9 mouse cellular contexts compared by ENCODE assay signal in genomic region chr11:98000378-98001140, GRCm38 (mm10). TPM values are rescaled to one million over a fixed set of nuclear protein-coding genes. Genes with fewer than 3 reads are reported as not detected.
A peak's percentile ranks its signal among the peaks of the same experiment; 100 is the strongest.
DNase-seq lines count a peak whose midpoint lies in the region.
"Had no signal": no experiment of that assay in that cellular context is flagged by ENCODE, and none has a peak within 500 bp of the region (broad histone marks: within the 10 kb centered on the region; RNA-seq: fewer than 3 reads in every experiment).

No protein-coding gene starts in this region.

- peak; percentile 51 for DNase-seq in testis, postnatal 14 days (ENCODE audit: low spot score)
- DNase-seq in testis, postnatal 10 days (ENCODE audit: low spot score): no peak
- DNase-seq in induced T-regulatory cell, adult 2 months (ENCODE audit: low read depth): peak; percentile 94
- DNase-seq in spleen, postnatal 36 days (ENCODE audit: low spot score in 2 of 2): peak; percentile 89 to 90
- no peak for DNase-seq in layer of hippocampus, postnatal 25 days (ENCODE audit: extremely low spot score in 1 of 2, low spot score in 1 of 2)
- no peak for DNase-seq in adrenal gland, adult (ENCODE audit: inconsistent age in 2 of 2, low spot score in 1 of 2)
- DNase-seq in left cerebral cortex, adult 18-20 months (ENCODE audit: low spot score in 2 of 2): no peak
- DNase-seq: adrenal gland, postnatal 14 days; cerebellum, adult 11-12 months had no signal

RNA-seq across cellular contexts. Expression of gene Arl5c, which starts 4.6 kb away (rescaled TPM):
- 1 to 10 TPM in 1 of 2 experiments, under 1 TPM in 1; 0.71 to 1.2 TPM for total RNA-seq in layer of hippocampus, postnatal 25 days (2021)
- total RNA-seq in left cerebral cortex, adult 18-20 months (2021): 1 to 10 TPM; 1.4 to 1.9 TPM

RNA-seq across cellular contexts. Expression of gene Plxdc1, which starts 14.3 kb away (rescaled TPM):
- 1 to 10 TPM; 8.2 to 9.1 TPM for total RNA-seq in layer of hippocampus, postnatal 25 days (2021)
- 10 to 100 TPM; 42.2 to 46.7 TPM for total RNA-seq in left cerebral cortex, adult 18-20 months (2021)

RNA-seq across cellular contexts. Expression of gene Cacnb1, which starts 22.3 kb away (rescaled TPM):
- 100 to 1,000 TPM; 138 to 144 TPM for total RNA-seq in layer of hippocampus, postnatal 25 days (2021)
- 100 to 1,000 TPM; 154 to 170 TPM for total RNA-seq in left cerebral cortex, adult 18-20 months (2021)

RNA-seq across cellular contexts. Expression of gene Rpl19, which starts 26.0 kb away (rescaled TPM):
- 100 to 1,000 TPM; 567 to 626 TPM for total RNA-seq in layer of hippocampus, postnatal 25 days (2021)
- 100 to 1,000 TPM; 627 to 650 TPM for total RNA-seq in left cerebral cortex, adult 18-20 months (2021)

RNA-seq across cellular contexts. Expression of gene Stac2, which starts 52.7 kb away (rescaled TPM):
- 10 to 100 TPM; 42.4 to 46.9 TPM for total RNA-seq in layer of hippocampus, postnatal 25 days (2021)
- total RNA-seq in left cerebral cortex, adult 18-20 months (2021): 100 to 1,000 TPM in 1 of 2 experiments, 10 to 100 TPM in 1; 86.3 to 109 TPM

Comparison
In these comparisons a context has a peak if more than half of its experiments do, and no peak if none do; other contexts are left out.
1. DNase-seq: peak in testis, postnatal 14 days (single experiment), induced T-regulatory cell, adult 2 months (single experiment) and spleen, postnatal 36 days (2 of 2); none in testis, postnatal 10 days (single experiment), layer of hippocampus, postnatal 25 days (0 of 2), adrenal gland, adult (0 of 2) and left cerebral cortex, adult 18-20 months (0 of 2).
2. RNA of gene Plxdc1, which starts 14.3 kb away (total RNA-seq): 42.2 to 46.7 TPM in left cerebral cortex, adult 18-20 months; 8.2 to 9.1 TPM in layer of hippocampus, postnatal 25 days; every median in the first group is over 4 times any median in the second.